Mouse (Mus musculus) forebrain, embryonic 13.5 days (tissue): Measurements from ENCODE around the gene Rrp36. TPM values are rescaled to one million over a fixed set of nuclear protein-coding genes. Genes with fewer than 3 reads are reported as not detected.

Experiments
- ATAC-seq: fragments of 200-750 bp; cut with Nextera tagmentation; 2 replicates; pipeline ENCODE4 v1.8.0; 2017
- H3K27ac ChIP-seq: fragments of 300-500 bp; sonication (generic); 2 replicates; pipeline ENCODE4 v1.5.1; 2015; ENCODE audit warnings: inconsistent platforms, mild to moderate bottlenecking, moderate library complexity
- H3K27me3 ChIP-seq: fragments of 300-500 bp; sonication (generic); 2 replicates; pipeline ENCODE4 v1.6.1; 2015; ENCODE audit warnings: mild to moderate bottlenecking, inconsistent platforms
- H3K36me3 ChIP-seq: fragments of 300-500 bp; sonication (generic); 2 replicates; pipeline ENCODE4 v1.6.1; 2015; ENCODE audit warnings: mild to moderate bottlenecking, inconsistent platforms; ENCODE audit not compliant: poor library complexity, severe bottlenecking
- H3K4me1 ChIP-seq: fragments of 300-500 bp; sonication (generic); 2 replicates; pipeline ENCODE4 v1.6.1; 2015; ENCODE audit warnings: inconsistent platforms
- H3K4me2 ChIP-seq: fragments of 300-500 bp; sonication (generic); 2 replicates; pipeline ENCODE4 v1.6.1; 2015; ENCODE audit warnings: inconsistent platforms, mild to moderate bottlenecking, moderate library complexity
- H3K4me3 ChIP-seq: fragments of 300-500 bp; sonication (generic); 2 replicates; pipeline ENCODE4 v1.5.1; 2015; ENCODE audit warnings: mild to moderate bottlenecking, inconsistent platforms
- H3K9ac ChIP-seq: fragments of 300-500 bp; sonication (generic); 2 replicates; pipeline ENCODE4 v1.6.1; 2015; ENCODE audit warnings: mild to moderate bottlenecking, inconsistent platforms
- H3K9me3 ChIP-seq: fragments of 300-500 bp; sonication (generic); replicated peaks from 2 replicates; pipeline ENCODE4 v1.6.1; 2016; ENCODE audit warnings: inconsistent platforms
- WGBS: fragments of 180-500 bp; shearing (Covaris S2); methylation state at CpG from one replicate; pipeline ENCODE4 v1.1.7; 2015; 5-methylcytosine and 5-hydroxymethylcytosine counted together
- polyA plus RNA-seq: library from polyadenylated mRNA; unstranded; fragments of >200 nt; fragmentation: Nextera tagmentation; extraction: Ambion mirVana; gene quantifications from 2 replicates; pipeline ENCODE4 v1.2.1, GENCODE M21; 2015

Rrp36 gene
- polyA plus RNA-seq, 1 experiment from 2014 or later: 54.5 TPM

DNA sequence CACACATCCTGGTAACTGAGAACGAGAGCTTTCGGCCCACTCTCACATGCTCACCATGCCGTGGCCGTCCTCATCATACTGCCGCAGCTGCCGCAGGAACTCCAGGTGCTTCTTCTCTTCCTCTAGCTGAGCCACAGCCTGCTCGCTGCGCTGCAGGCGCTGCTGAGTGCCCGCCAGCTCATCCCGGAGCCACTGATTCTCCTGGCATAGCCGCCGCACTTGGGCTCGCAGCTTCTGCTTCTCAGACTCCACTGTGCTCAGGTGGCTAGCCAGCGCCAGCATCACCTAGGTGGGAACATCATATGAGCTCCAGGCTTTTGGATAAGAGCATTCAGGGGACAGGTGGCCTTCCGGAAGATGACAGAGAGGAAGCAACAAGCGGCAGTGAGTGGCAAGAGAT is 32.1 kb downstream of the Rrp36 start:
- no peak overlapping the region for H3K4me2 ChIP-seq
- no peaks in the 10 kb centered on the region for H3K9me3 ChIP-seq
- H3K4me1 ChIP-seq: peaks cover 31% of the 10 kb centered on the region
- 91% methylated on average over 17 of the region's 17 CpGs for WGBS
- no peaks in the 10 kb centered on the region for H3K27me3 ChIP-seq
- no peak overlapping the region for H3K27ac ChIP-seq
- no peak overlapping the region for H3K4me3 ChIP-seq
- H3K36me3 ChIP-seq: peaks cover 46% of the 10 kb centered on the region
- H3K9ac ChIP-seq: no peak overlapping the region
- ATAC-seq: no peak

- WGBS: 89% methylated on average over 9 of the region's 9 CpGs
- Histone ChIP-seq H3K9me3 (no peaks in the 10 kb centered on the region), H3K36me3 (peaks cover 61% of the 10 kb centered on the region), H3K9ac (no peak overlapping the region), H3K27me3 (no peaks in the 10 kb centered on the region), H3K4me2 (no peak overlapping the region), H3K4me1 (peaks cover 33% of the 10 kb centered on the region), H3K27ac (no peak overlapping the region), H3K4me3 (no peak overlapping the region)
- ATAC-seq: no peak
Observed at GRCm38 (mm10) chr17:46639929-46640328, 34.2 kb downstream of the Rrp36 start.

DNA sequence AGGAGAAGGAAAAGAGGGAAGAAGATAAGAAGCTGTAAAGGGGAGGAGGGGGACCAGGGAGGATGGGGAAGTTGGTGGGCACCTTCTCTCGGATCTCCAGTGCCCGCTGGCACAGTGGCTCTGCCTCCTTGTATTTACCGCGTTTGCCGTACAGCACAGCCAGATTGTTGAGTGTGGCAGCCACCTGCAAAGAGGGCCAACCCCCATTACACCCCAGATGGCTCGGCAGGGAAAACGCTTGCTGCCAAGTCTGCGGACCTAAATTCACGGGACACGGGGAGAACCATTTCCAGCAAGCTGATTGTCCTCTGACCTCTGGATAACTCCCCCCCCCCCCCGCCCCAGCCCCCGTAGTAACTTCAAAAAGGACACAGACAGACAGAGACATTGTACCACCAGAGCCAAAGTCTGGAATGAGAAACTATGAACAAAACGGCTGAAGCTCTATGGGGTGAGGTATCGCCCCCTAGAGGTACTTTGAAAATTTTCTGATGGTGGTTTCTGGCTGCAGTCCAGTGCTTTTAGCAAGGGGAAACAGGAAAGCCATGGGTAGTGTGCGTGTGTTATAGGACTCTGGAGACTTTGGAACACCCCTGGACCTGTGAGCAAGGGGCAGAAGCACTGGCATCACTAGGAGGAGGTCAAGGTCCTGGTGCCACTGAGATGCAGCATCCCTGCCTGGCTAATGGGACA is 37.2 kb downstream of the Rrp36 start:
- Histone ChIP-seq H3K4me1 (peaks cover 18% of the 10 kb centered on the region), H3K27me3 (no peaks in the 10 kb centered on the region), H3K4me3 (no peak overlapping the region), H3K9me3 (no peaks in the 10 kb centered on the region), H3K27ac (peak overlapping the region; percentile 63), H3K9ac (peak overlapping the region; percentile 37; the same call in 1 of the 2 replicates), H3K36me3 (peaks cover 77% of the 10 kb centered on the region), H3K4me2 (peak overlapping the region; percentile 37)
- ATAC-seq: peak; percentile 77
- WGBS: 14% methylated on average over 15 of the region's 15 CpGs

DNA sequence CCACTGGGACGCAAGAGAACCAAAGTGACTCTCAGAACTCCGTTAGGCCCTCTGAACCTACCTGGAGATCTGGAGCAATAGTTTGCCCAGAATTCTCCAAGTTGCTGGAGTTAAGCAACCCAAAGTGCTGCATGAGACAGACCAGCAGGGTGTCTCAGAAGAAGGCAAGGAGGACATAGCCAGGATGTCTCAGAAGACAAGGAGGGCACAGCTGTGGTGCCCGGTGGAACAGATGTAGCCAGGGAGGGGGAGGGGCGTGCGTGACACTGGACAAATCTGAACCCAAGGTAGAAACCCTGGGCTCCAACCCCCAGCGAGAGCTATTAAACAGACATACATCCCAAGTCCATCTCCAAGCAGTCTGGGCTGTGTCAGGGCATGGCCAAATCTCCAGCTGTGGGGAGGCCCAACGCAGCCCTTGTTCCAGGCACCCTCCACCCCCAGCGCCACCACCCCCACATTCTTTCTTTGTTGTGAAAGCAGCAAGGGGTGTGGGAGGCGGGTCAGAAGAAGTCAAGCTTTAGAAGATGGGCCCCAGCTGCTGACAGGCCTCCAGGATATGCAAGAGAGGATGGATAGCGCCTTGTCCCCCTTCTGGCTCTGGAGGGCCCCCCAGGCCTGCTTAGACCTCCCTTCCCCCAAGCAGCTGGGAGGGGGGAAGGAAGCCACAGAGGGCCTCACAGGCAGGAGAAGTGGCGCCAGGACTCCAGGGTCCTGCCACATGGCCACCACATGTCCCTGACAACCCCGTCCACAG is 44.3 kb downstream of the Rrp36 start:
- Histone ChIP-seq H3K9ac (peak overlapping the region; percentile 98), H3K9me3 (no peaks in the 10 kb centered on the region), H3K27ac (peak overlapping the region; percentile 87), H3K4me3 (peak overlapping the region; percentile 96), H3K27me3 (no peaks in the 10 kb centered on the region), H3K4me2 (peak overlapping the region; percentile 77), H3K4me1 (peaks cover 31% of the 10 kb centered on the region), H3K36me3 (peaks cover 38% of the 10 kb centered on the region)
- peak; percentile 62 for ATAC-seq
- WGBS: 17% methylated on average over 12 of the region's 12 CpGs

GRCm38 (mm10) chr17:46628791-46629684 is 45.1 kb downstream of the Rrp36 start, which contains the start of gene Ptk7:
Ptk7 (minus strand) TSS chr17:46629504.
- Histone ChIP-seq H3K27ac (peak within 1 kb of the TSS; percentile 87), H3K36me3 (peaks cover 32% of the 10 kb centered on the region), H3K4me2 (peak within 1 kb of the TSS; percentile 77), H3K9ac (peak within 1 kb of the TSS; percentile 98), H3K27me3 (no peaks in the 10 kb centered on the region), H3K9me3 (no peaks in the 10 kb centered on the region), H3K4me3 (peak within 1 kb of the TSS; percentile 96), H3K4me1 (peaks cover 39% of the 10 kb centered on the region)
- peak; percentile 82 for ATAC-seq
- WGBS: under 1% methylated on average over 64 of the region's 90 CpGs

DNA sequence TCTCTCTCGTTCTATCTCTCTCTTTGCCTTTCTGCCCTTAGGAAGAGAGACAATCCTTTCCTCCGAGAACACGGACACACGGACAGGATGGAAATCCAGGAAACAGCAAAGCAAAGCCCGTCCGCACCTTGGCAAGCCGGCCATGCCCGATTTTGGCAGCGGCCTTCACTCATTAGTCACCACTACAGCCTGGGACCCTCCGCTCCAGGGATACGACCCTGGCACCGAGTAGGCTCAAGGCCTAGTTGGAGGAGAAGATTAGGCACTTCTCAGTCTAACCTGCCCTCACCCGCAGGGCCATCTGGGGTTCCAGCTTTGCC is 45.7 kb downstream of the Rrp36 start:
- Histone ChIP-seq H3K27ac (peak overlapping the region; percentile 87), H3K36me3 (peaks cover 26% of the 10 kb centered on the region), H3K4me3 (peak overlapping the region; percentile 96), H3K4me2 (peak overlapping the region; percentile 77), H3K9ac (peak overlapping the region; percentile 98), H3K9me3 (no peaks in the 10 kb centered on the region), H3K27me3 (no peaks in the 10 kb centered on the region), H3K4me1 (peaks cover 45% of the 10 kb centered on the region)
- 0% methylated on average over 13 of the region's 13 CpGs for WGBS
- ATAC-seq: peak; percentile 22; the same call in 1 of the 2 replicates

DNA sequence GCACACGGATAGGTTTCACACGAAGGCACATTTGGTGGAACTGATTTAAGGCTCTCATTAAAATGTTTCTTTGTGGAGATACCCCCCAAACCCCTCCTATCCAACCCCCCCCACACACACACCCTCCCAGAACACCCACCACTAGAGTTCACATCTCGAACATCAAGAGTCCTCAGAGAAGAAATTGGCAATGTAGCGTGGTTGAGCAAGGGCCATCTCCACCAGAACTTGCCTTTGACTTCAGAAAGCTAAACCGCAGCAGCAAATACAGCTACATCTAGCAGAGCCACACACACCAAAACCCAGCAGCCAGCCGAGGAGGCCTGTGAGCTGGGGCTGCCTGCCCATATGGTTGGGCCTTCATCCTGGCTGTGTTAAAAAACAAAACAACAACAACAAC is 46.7 kb downstream of the Rrp36 start:
- no peak for ATAC-seq
- peak overlapping the region; percentile 77 for H3K4me2 ChIP-seq
- 65% methylated on average over 6 of the region's 6 CpGs for WGBS
- no peak overlapping the region for H3K27ac ChIP-seq
- peak overlapping the region; percentile 98 for H3K9ac ChIP-seq
- H3K36me3 ChIP-seq: peaks cover 15% of the 10 kb centered on the region
- H3K27me3 ChIP-seq: no peaks in the 10 kb centered on the region
- peak overlapping the region; percentile 96 for H3K4me3 ChIP-seq
- peaks cover 54% of the 10 kb centered on the region for H3K4me1 ChIP-seq
- H3K9me3 ChIP-seq: no peaks in the 10 kb centered on the region

- Histone ChIP-seq H3K27ac (peak overlapping the region; percentile 31; the same call in 1 of the 2 replicates), H3K27me3 (no peaks in the 10 kb centered on the region), H3K4me3 (no peak overlapping the region), H3K36me3 (no peaks in the 10 kb centered on the region), H3K9me3 (no peaks in the 10 kb centered on the region), H3K4me1 (peaks cover 68% of the 10 kb centered on the region), H3K9ac (peak overlapping the region; percentile 17), H3K4me2 (peak overlapping the region; percentile 6)
- WGBS: 77% methylated on average over 12 of the region's 12 CpGs
- ATAC-seq: no peak
Observed at GRCm38 (mm10) chr17:46624598-46624997, 49.6 kb downstream of the Rrp36 start.

DNA sequence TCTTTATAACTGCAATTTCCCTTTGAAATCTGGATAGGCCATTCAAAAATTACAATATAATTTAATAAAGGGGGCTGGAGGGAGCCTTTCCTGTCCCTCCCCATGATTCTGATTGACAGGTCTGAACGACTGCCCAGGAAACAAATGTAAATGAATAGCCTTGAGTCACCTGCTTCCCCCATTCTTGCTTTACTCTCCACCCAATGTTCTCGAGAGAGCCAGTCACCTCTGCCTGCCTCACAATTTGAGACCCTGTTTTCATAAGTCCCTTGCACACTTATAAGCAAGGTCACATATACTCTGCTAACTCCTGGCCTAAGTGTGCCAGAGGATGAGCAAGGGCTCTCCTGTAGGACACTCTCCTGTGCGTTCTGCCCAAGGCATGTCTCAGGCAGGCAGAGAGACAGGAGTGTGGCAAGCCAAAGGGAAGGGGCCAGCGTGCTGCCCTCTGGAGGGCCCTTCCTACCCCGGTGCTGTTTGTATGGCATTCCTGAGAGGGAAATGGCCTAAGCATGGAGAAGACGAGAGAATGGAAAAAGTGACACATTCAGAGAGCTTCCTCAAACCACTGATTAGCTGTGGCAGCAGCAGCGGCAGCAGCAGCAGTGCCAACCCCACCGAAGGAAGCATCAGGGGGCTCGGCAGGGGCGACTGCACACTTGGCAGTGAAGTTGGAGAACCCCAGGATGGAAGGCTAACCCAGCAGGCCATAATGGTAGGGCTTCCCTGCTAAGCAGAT is 50.2 kb downstream of the Rrp36 start:
- WGBS: 22% methylated on average over 10 of the region's 10 CpGs
- Histone ChIP-seq H3K27me3 (no peaks in the 10 kb centered on the region), H3K9ac (peak overlapping the region; percentile 17), H3K4me1 (peaks cover 73% of the 10 kb centered on the region), H3K9me3 (no peaks in the 10 kb centered on the region), H3K4me2 (peak overlapping the region; percentile 6), H3K36me3 (no peaks in the 10 kb centered on the region), H3K27ac (peak overlapping the region; percentile 31; the same call in 1 of the 2 replicates), H3K4me3 (0 out of 2 replicates have a peak overlapping the region, but pooled peaks have one; percentile 2)
- no peak for ATAC-seq

GRCm38 (mm10) chr17:46622269-46622668 is 51.9 kb downstream of the Rrp36 start:
- no peaks in the 10 kb centered on the region for H3K36me3 ChIP-seq
- ATAC-seq: no peak
- H3K4me1 ChIP-seq: peaks cover 81% of the 10 kb centered on the region
- no peak overlapping the region for H3K4me3 ChIP-seq
- H3K9ac ChIP-seq: no peak overlapping the region
- no peaks in the 10 kb centered on the region for H3K9me3 ChIP-seq
- 86% methylated on average over 11 of the region's 11 CpGs for WGBS
- no peak overlapping the region for H3K27ac ChIP-seq
- H3K27me3 ChIP-seq: no peaks in the 10 kb centered on the region
- H3K4me2 ChIP-seq: no peak overlapping the region

- Histone ChIP-seq H3K9ac (no peak overlapping the region), H3K36me3 (no peaks in the 10 kb centered on the region), H3K27me3 (no peaks in the 10 kb centered on the region), H3K4me1 (peaks cover 76% of the 10 kb centered on the region), H3K27ac (peak overlapping the region; percentile 40), H3K9me3 (no peaks in the 10 kb centered on the region), H3K4me2 (peak overlapping the region; percentile 23; the same call in 1 of the 2 replicates), H3K4me3 (no peak overlapping the region)
- no peak for ATAC-seq
- WGBS: 76% methylated on average over 15 of the region's 15 CpGs
Observed at GRCm38 (mm10) chr17:46621324-46621723, 52.8 kb downstream of the Rrp36 start.
